Mouse (Mus musculus): ENCODE measurements around the gene Ist1. TPM values are rescaled to one million over a fixed set of nuclear protein-coding genes. Genes with fewer than 3 reads are reported as not detected.

Gene Ist1
- polyA plus RNA-seq, 1 experiment from 2014 or later = 174 TPM

DNA sequence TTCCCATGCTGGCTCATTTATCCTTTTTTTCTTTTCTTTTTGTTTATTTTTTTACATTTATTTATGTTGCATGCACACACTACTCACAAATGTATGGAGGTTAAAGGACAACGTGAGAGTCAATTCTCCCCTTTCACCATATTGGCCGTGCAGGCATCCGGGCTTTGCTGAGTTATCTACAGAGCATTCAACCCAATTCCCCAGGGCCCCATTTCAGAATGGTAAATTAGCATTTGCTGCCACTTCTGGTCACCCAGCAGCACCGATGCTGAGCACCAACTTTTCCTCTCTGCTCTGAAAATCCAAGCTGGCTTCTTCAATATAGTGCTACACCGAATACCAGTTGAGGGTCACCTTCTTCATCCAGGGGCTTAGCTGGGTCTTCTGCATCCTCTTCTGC, 54.2 kb downstream of the Ist1 start:
- Histone ChIP-seq H3K4me3 (ENCODE audit: low read depth, low read length) (no peak overlapping the region), H3K4me1 (ENCODE audit: control insufficient read depth, insufficient read depth, low read length) (no peaks in the 10 kb centered on the region), H3K27ac (replicated peaks; ENCODE audit: low read depth, low read length) (no peak overlapping the region), H3K4me2 (ENCODE audit: low read depth, severe bottlenecking) (no peak overlapping the region), H3K9me3 (ENCODE audit: control insufficient read depth, low read length) (no peaks in the 10 kb centered on the region), H3K36me3 (ENCODE audit: control insufficient read depth, insufficient read depth, low read length) (no peaks in the 10 kb centered on the region), H3K27me3 (ENCODE audit: control insufficient read depth, insufficient read depth, low read length) (no peaks in the 10 kb centered on the region), H3K9ac (ENCODE audit: low read length) (no peak overlapping the region)
- DNase-seq (ENCODE audit: low spot score) = no peak
- no peak for ATAC-seq (ENCODE audit: insufficient number of reproducible peaks, low FRiP score, low TSS enrichment, low read depth)
- WGBS = 88% methylated on average over 5 of the region's 5 CpGs

DNA sequence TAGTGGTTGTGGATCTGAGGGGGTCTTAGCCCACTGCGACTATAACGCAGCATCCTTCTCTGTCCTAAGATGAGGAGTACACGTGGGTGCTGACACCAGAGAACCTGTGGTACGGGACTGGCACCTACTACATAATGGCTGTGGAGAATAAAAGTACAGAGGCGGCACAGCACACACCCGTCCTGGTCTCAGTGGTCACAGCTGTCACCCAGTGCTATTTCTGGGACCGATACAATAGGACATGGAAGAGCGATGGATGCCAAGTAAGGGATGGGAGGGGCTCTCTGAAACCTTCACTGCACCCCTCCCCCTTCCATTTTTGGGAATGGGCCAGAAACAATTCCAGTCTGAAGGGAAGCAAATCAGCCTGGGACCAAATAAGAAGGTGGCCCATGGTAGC, 57.9 kb downstream of the Ist1 start:
- Histone ChIP-seq H3K36me3 (ENCODE audit: control insufficient read depth, insufficient read depth, low read length) (no peaks in the 10 kb centered on the region), H3K4me3 (ENCODE audit: low read depth, low read length) (no peak overlapping the region), H3K4me1 (ENCODE audit: control insufficient read depth, insufficient read depth, low read length) (no peaks in the 10 kb centered on the region), H3K9ac (ENCODE audit: low read length) (no peak overlapping the region), H3K4me2 (ENCODE audit: low read depth, severe bottlenecking) (no peak overlapping the region), H3K27me3 (ENCODE audit: control insufficient read depth, insufficient read depth, low read length) (no peaks in the 10 kb centered on the region), H3K27ac (replicated peaks; ENCODE audit: low read depth, low read length) (no peak overlapping the region), H3K9me3 (ENCODE audit: control insufficient read depth, low read length) (no peaks in the 10 kb centered on the region)
- ATAC-seq (ENCODE audit: insufficient number of reproducible peaks, low FRiP score, low TSS enrichment, low read depth) (no peak), DNase-seq (ENCODE audit: low spot score) (no peak)
- 90% methylated on average over 8 of the region's 8 CpGs for WGBS

DNA sequence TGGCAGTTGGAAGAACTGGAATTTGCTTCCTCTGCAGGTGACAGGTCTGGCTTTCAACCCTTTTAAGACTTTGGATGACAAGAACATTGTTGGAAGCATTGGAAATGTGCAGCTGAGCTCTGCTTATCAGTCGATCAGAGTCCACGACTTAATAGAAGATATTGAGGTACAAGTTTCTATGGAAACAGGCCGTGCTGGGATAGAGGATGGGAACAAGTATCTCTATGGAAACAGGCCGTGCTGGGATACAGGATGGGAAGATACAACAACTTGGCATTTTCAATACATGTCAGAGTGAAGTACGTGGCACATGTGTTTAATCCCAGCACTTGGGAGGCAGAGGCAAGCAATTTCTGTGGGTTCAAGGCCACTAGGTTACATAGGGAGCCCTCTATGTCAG, 60.6 kb downstream of the Ist1 start:
- Histone ChIP-seq H3K27me3 (ENCODE audit: control insufficient read depth, insufficient read depth, low read length) (no peaks in the 10 kb centered on the region), H3K9me3 (ENCODE audit: control insufficient read depth, low read length) (no peaks in the 10 kb centered on the region), H3K4me2 (ENCODE audit: low read depth, severe bottlenecking) (no peak overlapping the region), H3K4me1 (ENCODE audit: control insufficient read depth, insufficient read depth, low read length) (no peaks in the 10 kb centered on the region), H3K9ac (ENCODE audit: low read length) (no peak overlapping the region), H3K27ac (replicated peaks; ENCODE audit: low read depth, low read length) (no peak overlapping the region), H3K4me3 (ENCODE audit: low read depth, low read length) (no peak overlapping the region), H3K36me3 (ENCODE audit: control insufficient read depth, insufficient read depth, low read length) (no peaks in the 10 kb centered on the region)
- DNase-seq (ENCODE audit: low spot score) = no peak
- ATAC-seq (ENCODE audit: insufficient number of reproducible peaks, low FRiP score, low TSS enrichment, low read depth) = no peak
- 91% methylated on average over 5 of the region's 5 CpGs for WGBS

DNA sequence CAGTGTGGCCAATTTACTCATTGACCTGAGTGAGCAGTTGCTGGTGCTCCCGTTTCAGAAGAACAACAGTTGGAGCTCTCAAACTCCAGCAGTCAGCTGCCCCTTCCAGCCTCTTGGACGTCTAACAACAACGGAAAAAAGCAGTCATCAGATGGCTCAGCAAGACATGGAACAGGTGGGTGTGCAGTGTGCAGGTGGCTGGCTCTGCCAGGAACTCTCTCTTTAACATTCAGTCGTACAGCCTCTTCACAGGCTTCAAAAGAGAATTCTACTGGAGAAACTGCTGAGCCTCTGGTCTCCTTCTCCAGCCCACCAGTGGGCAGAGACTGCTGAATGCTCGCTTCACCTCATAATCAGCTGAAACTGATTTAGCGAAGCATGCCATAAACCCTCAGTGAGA, 64.4 kb downstream of the Ist1 start:
- H3K27me3 ChIP-seq (ENCODE audit: control insufficient read depth, insufficient read depth, low read length) = no peaks in the 10 kb centered on the region
- no peak overlapping the region for H3K4me2 ChIP-seq (ENCODE audit: low read depth, severe bottlenecking)
- DNase-seq (ENCODE audit: low spot score) = no peak
- H3K36me3 ChIP-seq (ENCODE audit: control insufficient read depth, insufficient read depth, low read length) = no peaks in the 10 kb centered on the region
- no peaks in the 10 kb centered on the region for H3K9me3 ChIP-seq (ENCODE audit: control insufficient read depth, low read length)
- no peak overlapping the region for H3K9ac ChIP-seq (ENCODE audit: low read length)
- no peak overlapping the region for H3K4me3 ChIP-seq (ENCODE audit: low read depth, low read length)
- no peaks in the 10 kb centered on the region for H3K4me1 ChIP-seq (ENCODE audit: control insufficient read depth, insufficient read depth, low read length)
- no peak for ATAC-seq (ENCODE audit: insufficient number of reproducible peaks, low FRiP score, low TSS enrichment, low read depth)
- H3K27ac ChIP-seq (replicated peaks; ENCODE audit: low read depth, low read length) = no peak overlapping the region
- 75% methylated on average over 6 of the region's 6 CpGs for WGBS

Other genes with a start within 250 kb of the Ist1 start
- 0.12 and 0.16 TPM in 2 replicates for gene Pmfbp1, start 199.2 kb downstream of the Ist1 start, polyA plus RNA-seq (2014; fragmentation: Nextera tagmentation; extraction: Ambion mirVana)
- gene Dhx38, start 127.4 kb downstream of the Ist1 start, polyA plus RNA-seq (2014; fragmentation: Nextera tagmentation; extraction: Ambion mirVana) = 28.7 and 29.3 TPM in 2 replicates
- gene Txnl4b, start 127.4 kb downstream of the Ist1 start, polyA plus RNA-seq (2014; fragmentation: Nextera tagmentation; extraction: Ambion mirVana) = 28.3 and 28.5 TPM in 2 replicates
- gene Hp, start 114.1 kb downstream of the Ist1 start, polyA plus RNA-seq (2014; fragmentation: Nextera tagmentation; extraction: Ambion mirVana) = 0.74 and 1.1 TPM in 2 replicates
- 48.2 and 49.4 TPM in 2 replicates for gene Dhodh, start 84.6 kb downstream of the Ist1 start, polyA plus RNA-seq (2014; fragmentation: Nextera tagmentation; extraction: Ambion mirVana)
- 0.27 and 0.37 TPM in 2 replicates for gene Pkd1l3, start 78.7 kb downstream of the Ist1 start, polyA plus RNA-seq (2014; fragmentation: Nextera tagmentation; extraction: Ambion mirVana)
- gene Zfp821, start 12.3 kb upstream of the Ist1 start, polyA plus RNA-seq (2014; fragmentation: Nextera tagmentation; extraction: Ambion mirVana) = 44.4 and 45.3 TPM in 2 replicates
- 6.4 and 7.8 TPM in 2 replicates for gene Atxn1l, start 44.5 kb upstream of the Ist1 start, polyA plus RNA-seq (2014; fragmentation: Nextera tagmentation; extraction: Ambion mirVana)
- gene Ap1g1, start 85.3 kb upstream of the Ist1 start, polyA plus RNA-seq (2014; fragmentation: Nextera tagmentation; extraction: Ambion mirVana) = 34.9 and 47.2 TPM in 2 replicates
- gene Phlpp2, start 175.3 kb upstream of the Ist1 start, polyA plus RNA-seq (2014; fragmentation: Nextera tagmentation; extraction: Ambion mirVana) = 3.6 and 4.6 TPM in 2 replicates